Mouse (Mus musculus): Measurements from ENCODE around the gene Gtf3c6. TPM values are rescaled to one million over a fixed set of nuclear protein-coding genes. Genes with fewer than 3 reads are reported as not detected.
"Not testable (repeated sequence)": the region's sequence is repeated elsewhere in the genome, so short reads cannot be mapped to it uniquely, and the experiment has no call there.

Gtf3c6 gene
- polyA plus RNA-seq (2015; fragmentation: Nextera tagmentation; extraction: Ambion mirVana) = 109 and 113 TPM in 2 replicates

DNA sequence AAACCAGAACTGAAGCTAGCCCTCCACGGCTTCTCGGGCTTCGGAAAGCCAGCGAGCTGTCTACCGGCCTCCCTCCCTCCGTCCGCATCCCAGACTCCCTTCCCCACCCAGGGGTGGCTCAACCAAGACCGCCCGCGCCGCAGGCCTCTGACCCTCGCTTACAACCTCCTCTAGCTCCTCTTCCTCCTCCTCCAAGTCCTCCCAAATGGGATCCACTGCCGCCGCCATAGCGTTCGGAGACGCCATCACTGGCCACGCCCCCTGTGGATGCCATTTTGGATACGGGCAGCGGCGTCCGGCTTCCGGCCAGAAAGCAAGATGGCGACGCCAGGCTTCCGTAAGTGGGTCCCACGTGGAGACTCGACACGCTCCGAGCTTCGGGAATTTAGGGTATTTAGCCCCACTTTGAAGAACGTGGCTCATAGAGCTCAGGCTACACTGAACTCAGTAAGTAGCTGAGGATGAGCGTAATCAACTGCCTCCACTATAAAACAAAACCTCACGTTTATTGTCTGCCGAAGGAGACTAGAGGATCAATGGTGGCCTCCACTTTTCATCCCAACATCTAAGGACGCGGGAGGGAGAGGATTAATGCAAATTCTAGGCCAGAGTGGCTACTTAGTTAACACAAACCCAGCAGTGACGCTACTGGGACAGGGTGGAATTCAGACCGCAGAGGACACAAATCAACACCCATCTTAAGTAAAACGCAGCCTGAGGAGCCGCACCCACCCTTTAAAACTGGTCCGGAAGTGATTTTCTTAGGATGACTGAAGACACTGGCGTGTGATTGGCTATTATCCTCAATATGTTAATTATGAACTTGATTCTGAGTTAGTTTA is at the start of gene Gtf3c6:
Gene Gtf3c6 (minus strand): TSS at position 695 of the 842 bp plus-strand sequence.
- H3K27ac ChIP-seq = peak within 1 kb of the TSS; percentile 93
- H3K4me2 ChIP-seq (replicated peaks) = peak within 1 kb of the TSS; percentile 76
- peaks cover 12% of the 10 kb centered on the region for H3K4me1 ChIP-seq (replicated peaks)
- ATAC-seq = peak; percentile 78
- H3K9me3 ChIP-seq = no peaks in the 10 kb centered on the region
- H3K36me3 ChIP-seq = peaks cover 19% of the 10 kb centered on the region
- peak within 1 kb of the TSS; percentile 80 for H3K4me3 ChIP-seq (replicated peaks)
- H3K9ac ChIP-seq (replicated peaks) = peak within 1 kb of the TSS; percentile 90
- under 1% methylated on average over 43 of the region's 43 CpGs for WGBS
- no peaks in the 10 kb centered on the region for H3K27me3 ChIP-seq

DNA sequence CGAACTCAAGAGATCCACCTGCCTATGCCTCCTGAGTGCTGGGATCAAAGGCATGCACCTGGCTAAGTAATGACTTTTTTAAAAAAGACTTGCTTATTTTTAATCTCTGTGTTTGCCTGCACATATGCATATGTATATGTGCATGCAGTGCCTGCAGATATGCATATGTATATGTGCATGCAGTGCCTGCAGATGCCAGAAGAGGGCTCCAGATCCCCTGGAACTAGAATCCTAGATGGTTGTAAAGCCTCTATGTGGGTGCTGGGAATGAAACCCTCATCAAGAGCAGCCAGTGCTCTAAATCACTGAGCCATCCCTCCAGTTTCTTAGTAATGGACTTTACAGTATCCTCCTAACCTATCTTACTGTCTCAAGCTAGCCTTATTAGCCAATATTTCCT is 48.1 kb upstream of the Gtf3c6 start:
- WGBS = 91% methylated on average over 1 of the region's 1 CpGs
- no peak overlapping the region for H3K27ac ChIP-seq
- 0 out of 2 replicates have a peak, but pooled peaks cover 4% of the 10 kb centered on the region for H3K9me3 ChIP-seq
- no peak overlapping the region for H3K4me2 ChIP-seq (replicated peaks)
- ATAC-seq = no peak
- no peaks in the 10 kb centered on the region for H3K4me1 ChIP-seq (replicated peaks)
- H3K36me3 ChIP-seq = no peaks in the 10 kb centered on the region
- H3K9ac ChIP-seq (replicated peaks) = no peak overlapping the region
- H3K4me3 ChIP-seq (replicated peaks) = no peak overlapping the region
- H3K27me3 ChIP-seq = no peaks in the 10 kb centered on the region

DNA sequence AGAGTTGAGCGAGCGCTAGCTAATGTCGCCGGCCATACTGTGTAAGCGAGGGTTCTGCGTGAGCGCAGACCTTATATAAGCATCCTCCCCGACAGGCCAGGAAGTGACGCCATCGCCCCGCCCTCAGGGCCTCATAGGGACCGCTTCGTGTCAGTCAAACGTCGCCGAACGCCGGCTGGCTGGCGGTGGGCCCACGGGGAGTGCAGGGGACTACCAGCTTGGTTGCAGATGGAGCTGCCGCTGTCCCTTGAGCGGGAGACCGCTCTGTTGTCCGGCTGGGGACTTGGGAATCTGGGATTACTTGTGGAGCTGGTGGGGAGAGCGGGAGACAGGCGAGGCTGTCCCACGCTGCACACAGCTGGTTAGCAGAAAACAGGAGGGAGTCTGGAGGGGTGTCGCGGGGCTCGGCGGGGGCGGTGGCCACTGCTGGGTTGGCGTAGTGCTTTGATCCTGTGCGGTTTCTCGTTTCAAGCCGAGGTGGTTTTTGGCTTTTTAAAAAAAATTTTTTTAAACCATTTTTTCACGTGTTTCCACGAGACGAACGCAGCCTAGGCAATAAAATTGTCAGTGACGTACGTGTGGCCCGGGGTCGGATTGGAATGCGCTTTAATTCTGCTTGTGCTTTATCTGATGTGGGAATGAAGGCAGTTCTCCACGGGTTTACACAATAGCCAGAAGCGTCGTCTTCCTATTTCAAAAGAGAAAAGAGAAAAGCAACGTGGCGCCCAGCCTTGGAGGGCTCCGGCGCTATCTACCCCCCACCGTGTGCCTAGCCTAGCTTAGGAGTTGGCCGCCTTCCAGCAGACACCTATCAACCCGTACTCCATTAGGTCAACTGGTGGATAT is 44.5 kb upstream of the Gtf3c6 start, which contains the start of gene Amd1:
Gene Amd1 (minus strand): TSS at position 47 of the 846 bp plus-strand sequence.
- H3K36me3 ChIP-seq = no peaks in the 10 kb centered on the region
- peak; percentile 98 for ATAC-seq
- H3K27me3 ChIP-seq = no peaks in the 10 kb centered on the region
- H3K27ac ChIP-seq = peak within 1 kb of the TSS; percentile 98
- H3K9ac ChIP-seq (replicated peaks) = peak within 1 kb of the TSS; percentile 98
- peaks cover 26% of the 10 kb centered on the region for H3K4me1 ChIP-seq (replicated peaks)
- H3K4me3 ChIP-seq (replicated peaks) = peak within 1 kb of the TSS; percentile 96
- peak within 1 kb of the TSS; percentile 74 for H3K4me2 ChIP-seq (replicated peaks)
- under 1% methylated on average over 55 of the region's 55 CpGs for WGBS
- H3K9me3 ChIP-seq = 0 out of 2 replicates have a peak, but pooled peaks cover 4% of the 10 kb centered on the region

DNA sequence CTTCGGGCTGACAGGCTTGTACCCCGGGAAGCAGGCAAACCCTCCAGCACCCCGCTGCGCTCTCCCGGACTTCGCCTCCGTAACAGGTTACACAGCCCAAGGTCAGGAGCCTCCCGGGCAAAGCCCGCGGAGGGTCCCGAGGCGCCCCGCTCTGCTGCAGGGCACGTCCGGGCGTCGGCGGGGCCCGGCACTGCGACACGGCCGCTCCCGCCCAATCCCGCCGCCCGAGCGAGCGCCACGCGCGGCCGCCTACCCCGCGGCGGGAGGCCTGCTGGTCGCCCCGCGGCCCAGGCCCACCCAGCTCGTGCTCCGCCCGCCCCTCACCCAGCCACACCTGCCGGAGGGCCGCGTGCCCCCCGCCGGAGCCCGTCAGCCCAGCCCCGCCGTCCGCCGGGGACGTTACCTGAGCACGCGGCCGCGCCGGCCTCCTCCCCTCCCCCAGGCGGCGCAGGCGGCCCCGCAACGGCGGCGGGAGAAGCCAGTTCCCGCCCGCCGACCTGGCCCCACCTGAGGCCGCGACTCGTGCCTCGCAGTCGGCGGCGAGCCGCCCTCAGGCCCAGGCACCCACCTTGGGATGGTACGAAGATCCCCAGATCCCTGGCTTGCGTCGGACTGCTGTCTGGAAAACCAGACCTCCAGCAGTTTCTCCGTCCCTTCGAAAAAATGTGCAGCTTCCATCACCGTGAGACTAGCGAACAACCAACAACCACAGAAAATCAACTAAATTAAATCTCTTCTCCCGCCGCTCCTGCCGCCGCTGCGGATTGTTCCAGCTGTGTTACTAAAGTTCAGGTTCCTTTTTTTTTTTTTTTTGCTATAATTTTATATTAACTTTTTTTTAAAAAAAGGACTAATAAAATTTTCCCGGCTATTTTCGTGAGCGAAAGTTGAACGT is 43.5 kb upstream of the Gtf3c6 start:
- H3K36me3 ChIP-seq, H3K9me3 ChIP-seq, H3K27me3 ChIP-seq: not testable (repeated sequence)
- H3K4me2 ChIP-seq (replicated peaks) = peak overlapping the region; percentile 74
- 2% methylated on average over 66 of the region's 91 CpGs for WGBS
- ATAC-seq = peak; percentile 40
- H3K4me3 ChIP-seq (replicated peaks) = peak overlapping the region; percentile 96
- peak overlapping the region; percentile 90 for H3K27ac ChIP-seq
- peak overlapping the region; percentile 98 for H3K9ac ChIP-seq (replicated peaks)
- H3K4me1 ChIP-seq (replicated peaks) = peaks cover 30% of the 10 kb centered on the region

DNA sequence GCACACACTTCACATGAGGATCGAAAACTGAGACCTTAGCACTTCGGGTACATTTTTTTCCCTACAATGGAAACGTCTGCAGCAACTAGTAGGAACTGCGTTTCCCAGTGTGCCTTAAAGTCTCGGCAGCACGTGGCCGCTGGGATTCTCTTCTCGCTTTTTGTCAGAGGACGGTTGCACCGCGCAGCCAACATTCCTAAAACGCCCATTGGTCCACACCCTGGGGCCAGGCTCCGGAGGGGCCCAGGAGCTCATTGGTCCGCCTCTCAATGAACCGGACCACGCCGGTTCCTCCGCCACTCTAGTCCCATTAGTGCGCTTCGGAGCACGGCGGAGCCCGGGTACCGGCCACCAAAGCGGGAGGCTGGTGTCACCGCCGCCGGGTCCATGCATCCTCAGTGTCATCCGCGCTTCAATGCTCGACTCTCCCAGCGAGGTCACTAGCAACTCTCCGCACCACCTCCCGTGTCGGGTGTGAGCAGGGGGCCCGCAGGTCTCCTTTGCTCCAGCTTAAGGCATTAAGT is 42.8 kb upstream of the Gtf3c6 start:
- WGBS = under 1% methylated on average over 36 of the region's 36 CpGs
- H3K9me3 ChIP-seq = no peaks in the 10 kb centered on the region
- no peaks in the 10 kb centered on the region for H3K36me3 ChIP-seq
- peak overlapping the region; percentile 96 for H3K4me3 ChIP-seq (replicated peaks)
- H3K4me1 ChIP-seq (replicated peaks) = peaks cover 30% of the 10 kb centered on the region
- no peaks in the 10 kb centered on the region for H3K27me3 ChIP-seq
- peak overlapping the region; percentile 74 for H3K4me2 ChIP-seq (replicated peaks)
- peak; percentile 71 for ATAC-seq
- peak overlapping the region; percentile 90 for H3K27ac ChIP-seq
- peak overlapping the region; percentile 98 for H3K9ac ChIP-seq (replicated peaks)

DNA sequence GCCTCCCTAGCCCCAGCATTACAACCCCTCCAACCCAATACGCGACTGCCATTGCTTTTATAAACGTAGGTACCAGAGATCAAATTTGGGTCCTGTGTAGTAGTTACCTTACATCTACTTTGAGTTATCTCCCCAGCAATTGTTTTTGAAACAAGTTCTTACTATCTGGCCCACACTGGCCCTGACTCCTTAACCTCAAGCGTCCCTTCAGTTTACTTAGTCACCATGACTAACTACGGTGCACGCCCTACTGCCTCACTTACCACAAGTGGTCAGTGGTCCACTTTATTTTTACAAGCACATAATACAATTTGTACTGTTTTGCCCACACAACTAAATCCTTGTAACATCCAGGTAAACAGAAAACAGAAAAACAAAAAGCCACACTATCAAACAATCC is 34.7 kb upstream of the Gtf3c6 start:
- no peak overlapping the region for H3K4me3 ChIP-seq (replicated peaks)
- no peak overlapping the region for H3K4me2 ChIP-seq (replicated peaks)
- no peaks in the 10 kb centered on the region for H3K27me3 ChIP-seq
- WGBS = 95% methylated on average over 6 of the region's 6 CpGs
- no peak for ATAC-seq
- peaks cover 37% of the 10 kb centered on the region for H3K36me3 ChIP-seq
- peaks cover 10% of the 10 kb centered on the region; the same call in 1 of the 2 replicates for H3K4me1 ChIP-seq (replicated peaks)
- H3K27ac ChIP-seq = no peak overlapping the region
- H3K9ac ChIP-seq (replicated peaks) = no peak overlapping the region
- no peaks in the 10 kb centered on the region for H3K9me3 ChIP-seq

DNA sequence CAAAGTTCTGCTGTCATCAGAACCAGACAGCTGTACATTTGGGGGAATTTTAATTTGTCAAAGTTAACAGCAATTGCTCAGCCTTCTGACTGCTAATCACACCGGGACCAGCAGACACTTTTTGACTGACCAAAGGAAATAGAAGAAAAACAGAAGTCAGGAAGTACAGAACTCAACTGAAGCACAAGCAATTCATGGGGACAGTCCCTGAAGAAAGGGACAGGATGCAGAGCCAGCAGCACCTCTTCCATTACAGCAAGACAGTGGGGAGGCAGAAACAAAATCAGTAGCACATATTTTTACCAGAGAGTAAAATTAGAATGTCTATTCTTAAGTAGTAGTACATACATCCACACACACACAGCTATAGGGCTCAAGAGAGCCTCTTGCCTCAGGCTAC is 28.9 kb upstream of the Gtf3c6 start:
- Histone ChIP-seq H3K4me3 (replicated peaks) (no peak overlapping the region), H3K36me3 (peaks cover 46% of the 10 kb centered on the region), H3K4me2 (replicated peaks) (no peak overlapping the region), H3K9ac (replicated peaks) (no peak overlapping the region), H3K27ac (no peak overlapping the region), H3K27me3 (no peaks in the 10 kb centered on the region), H3K9me3 (no peaks in the 10 kb centered on the region), H3K4me1 (replicated peaks) (no peaks in the 10 kb centered on the region)
- 95% methylated on average over 1 of the region's 1 CpGs for WGBS
- ATAC-seq = no peak

DNA sequence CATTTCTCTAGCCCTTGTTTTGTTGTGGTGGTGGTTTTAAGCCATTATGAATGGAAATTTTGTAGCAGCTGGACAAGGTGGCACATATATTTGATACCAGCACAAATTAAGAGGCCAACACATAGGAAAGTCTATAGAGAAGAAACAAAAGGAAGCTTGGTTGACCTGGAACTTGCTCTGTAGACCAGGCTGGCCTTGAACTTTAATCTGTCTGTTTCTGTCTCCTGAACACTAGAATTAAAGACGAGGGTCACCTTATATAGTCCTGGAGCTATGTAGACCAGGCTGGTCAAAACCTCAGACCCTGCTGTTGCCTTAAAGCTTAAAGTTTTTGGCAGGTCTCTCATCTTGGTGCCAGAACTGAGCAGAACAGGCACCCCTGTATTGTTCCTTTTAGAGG is 27.7 kb upstream of the Gtf3c6 start:
- Histone ChIP-seq H3K36me3 (peaks cover 35% of the 10 kb centered on the region), H3K4me3 (replicated peaks) (no peak overlapping the region), H3K4me2 (replicated peaks) (no peak overlapping the region), H3K9me3 (no peaks in the 10 kb centered on the region), H3K27me3 (no peaks in the 10 kb centered on the region), H3K27ac (no peak overlapping the region), H3K9ac (replicated peaks) (no peak overlapping the region), H3K4me1 (replicated peaks) (no peaks in the 10 kb centered on the region)
- 90% methylated on average over 1 of the region's 1 CpGs for WGBS
- no peak for ATAC-seq

DNA sequence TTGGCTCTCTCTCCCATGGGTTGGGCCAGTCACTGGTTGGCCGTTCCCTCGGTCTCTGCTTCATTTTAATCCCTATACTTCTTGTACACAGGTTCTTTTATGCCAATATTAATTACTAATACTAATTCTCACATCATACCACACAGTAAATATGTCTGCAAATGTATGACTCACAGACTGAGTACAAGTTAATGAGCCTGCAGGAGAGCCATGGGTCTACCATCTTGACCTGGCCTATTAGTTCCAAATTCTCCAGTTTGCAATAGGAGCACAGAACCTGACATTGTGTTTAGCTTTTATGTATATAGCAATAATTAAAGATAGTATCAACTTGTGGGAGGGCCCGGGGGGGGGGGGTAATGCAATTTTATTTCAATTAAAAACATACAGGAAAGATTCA is 27.1 kb upstream of the Gtf3c6 start:
- Histone ChIP-seq H3K9me3 (no peaks in the 10 kb centered on the region), H3K4me2 (replicated peaks) (no peak overlapping the region), H3K36me3 (peaks cover 32% of the 10 kb centered on the region), H3K27ac (no peak overlapping the region), H3K9ac (replicated peaks) (no peak overlapping the region), H3K4me3 (replicated peaks) (no peak overlapping the region), H3K27me3 (no peaks in the 10 kb centered on the region), H3K4me1 (replicated peaks) (no peaks in the 10 kb centered on the region)
- no peak for ATAC-seq
- WGBS = 89% methylated on average over 3 of the region's 3 CpGs

DNA sequence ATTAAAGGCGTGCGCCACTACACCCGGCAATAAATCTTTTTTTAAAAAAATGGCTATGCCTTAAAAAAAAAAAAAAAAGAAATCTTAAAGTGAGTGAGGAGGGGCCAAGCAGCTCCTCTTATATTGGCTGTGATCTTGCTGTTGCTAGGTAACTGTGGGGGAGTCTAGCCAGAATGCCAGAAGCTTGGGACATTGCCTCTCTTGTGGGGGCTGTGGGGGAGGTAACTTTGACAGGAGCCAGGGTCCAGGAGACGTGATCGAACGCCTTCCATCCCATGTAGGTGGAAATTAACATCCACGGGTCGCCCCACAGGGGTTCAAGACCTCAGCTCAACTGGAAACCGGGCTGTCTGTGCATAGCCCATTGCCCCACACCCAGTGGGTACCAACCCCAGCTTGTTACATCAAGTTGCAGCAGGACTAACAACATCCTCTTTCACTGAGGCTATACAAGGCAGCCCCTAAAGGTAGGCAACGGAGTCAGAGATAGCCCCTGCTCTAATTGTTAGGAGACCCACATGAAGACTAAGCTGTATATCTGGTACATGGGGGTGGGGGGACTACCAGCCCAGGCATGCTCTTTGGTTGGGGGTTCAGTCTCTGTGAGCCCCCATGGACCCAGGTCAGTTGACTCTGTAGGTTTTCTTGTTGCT is 26.4 kb upstream of the Gtf3c6 start:
- ATAC-seq = peak; percentile 55; the same call in 1 of the 2 replicates
- H3K4me2 ChIP-seq (replicated peaks) = no peak overlapping the region
- no peaks in the 10 kb centered on the region for H3K4me1 ChIP-seq (replicated peaks)
- H3K27ac ChIP-seq = no peak overlapping the region
- WGBS = 83% methylated on average over 10 of the region's 10 CpGs
- no peak overlapping the region for H3K9ac ChIP-seq (replicated peaks)
- peaks cover 27% of the 10 kb centered on the region for H3K36me3 ChIP-seq
- no peak overlapping the region for H3K4me3 ChIP-seq (replicated peaks)
- no peaks in the 10 kb centered on the region for H3K9me3 ChIP-seq
- no peaks in the 10 kb centered on the region for H3K27me3 ChIP-seq

DNA sequence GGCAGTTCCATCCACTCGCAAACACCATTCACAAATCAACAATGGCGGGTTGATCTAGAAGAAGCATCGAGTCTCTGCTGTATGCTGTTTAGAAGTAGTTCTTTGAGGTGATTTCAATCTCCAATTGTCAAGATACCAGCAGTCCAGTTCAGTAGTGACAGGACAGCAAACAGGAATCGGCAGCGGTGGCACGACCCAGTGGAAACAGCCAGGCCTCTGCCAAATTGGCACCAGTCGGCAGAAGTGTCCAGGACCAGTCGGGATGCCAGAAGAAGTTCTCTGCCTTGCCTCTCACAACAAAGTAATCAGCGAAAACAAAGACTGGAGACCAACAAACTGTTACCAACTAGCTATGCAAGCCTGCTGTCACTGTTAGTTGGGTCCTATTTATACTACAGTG is 25.7 kb upstream of the Gtf3c6 start:
- no peak overlapping the region for H3K4me2 ChIP-seq (replicated peaks)
- H3K4me1 ChIP-seq (replicated peaks) = no peaks in the 10 kb centered on the region
- ATAC-seq = no peak
- no peak overlapping the region for H3K4me3 ChIP-seq (replicated peaks)
- WGBS = 94% methylated on average over 9 of the region's 9 CpGs
- no peaks in the 10 kb centered on the region for H3K27me3 ChIP-seq
- H3K9me3 ChIP-seq = no peaks in the 10 kb centered on the region
- H3K27ac ChIP-seq = no peak overlapping the region
- H3K36me3 ChIP-seq = peaks cover 26% of the 10 kb centered on the region
- H3K9ac ChIP-seq (replicated peaks) = no peak overlapping the region

Data from midbrain, embryonic 13.5 days (tissue).